Mouse (Mus musculus): ENCODE results near the gene Tmco4.

Tmco4 gene

GRCm38 (mm10) chr4:139091478-139092355 is 119.0 kb downstream of the Tmco4 start:
- no peak for DNase-seq (ENCODE audit: low read depth, low spot score)

DNA sequence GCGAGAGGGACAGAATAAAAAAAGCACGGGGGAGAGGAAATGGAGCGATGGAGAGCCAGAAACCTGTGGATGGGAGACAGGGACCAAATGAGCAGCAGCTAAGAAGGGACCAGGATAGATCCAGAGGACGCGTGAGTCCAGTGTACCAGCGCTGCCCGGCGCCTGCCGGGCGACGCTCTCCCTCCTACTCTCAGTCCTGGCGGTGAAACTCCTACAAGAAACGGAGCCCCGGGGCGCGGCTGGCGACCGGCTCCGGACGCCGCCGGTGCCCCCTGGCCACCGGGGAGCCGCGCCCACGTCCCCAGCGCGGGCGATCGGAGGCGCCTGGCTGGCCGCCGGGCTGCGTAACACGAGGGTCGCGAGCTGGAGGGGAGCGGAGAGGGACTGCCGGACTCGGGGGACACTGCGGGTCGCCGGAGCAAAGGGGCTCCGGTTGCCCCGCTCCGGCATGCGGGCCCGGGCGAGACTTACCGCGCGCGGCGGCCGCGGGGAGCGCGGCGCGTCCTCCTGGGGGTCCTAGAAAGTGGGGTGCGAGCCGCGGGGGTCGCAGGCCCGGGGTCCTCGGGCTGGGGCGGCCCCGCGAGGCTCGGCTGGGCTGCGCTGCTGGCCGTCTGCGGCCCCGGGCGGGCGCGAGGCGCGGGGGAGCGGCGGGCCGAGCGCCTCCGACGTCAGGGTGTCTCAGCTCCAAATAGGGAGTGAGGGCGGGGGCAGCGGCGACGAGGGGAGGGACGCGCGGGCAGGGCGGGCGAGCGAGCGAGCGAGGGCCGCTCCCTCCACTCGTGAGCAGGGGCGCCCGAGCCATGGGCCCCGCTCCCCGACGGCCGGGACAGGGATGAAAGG is 119.9 kb downstream of the Tmco4 start, which contains the start of gene Nbl1:
Gene Nbl1 (minus strand): TSS at position 638 of the 840 bp plus-strand sequence.
- DNase-seq (ENCODE audit: low read depth, low spot score) = no peak

DNA sequence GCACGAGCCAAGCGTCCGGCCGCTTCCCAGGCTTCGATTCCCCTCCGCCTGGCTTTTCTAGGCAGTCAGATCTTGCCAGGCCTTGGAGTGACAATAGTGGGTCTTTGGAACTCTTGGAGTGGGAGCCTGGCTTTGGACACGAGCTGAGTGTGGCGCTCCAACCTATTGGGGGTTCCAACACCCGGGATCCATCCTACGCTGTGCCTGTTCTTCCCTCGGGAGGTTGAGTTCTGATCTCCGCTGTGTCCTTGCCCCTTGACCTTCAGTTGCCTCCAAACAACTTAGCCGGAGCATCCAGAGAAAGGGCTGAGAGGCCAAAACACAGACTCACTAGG is 120.5 kb downstream of the Tmco4 start:
- DNase-seq (ENCODE audit: low read depth, low spot score) = no peak

DNA sequence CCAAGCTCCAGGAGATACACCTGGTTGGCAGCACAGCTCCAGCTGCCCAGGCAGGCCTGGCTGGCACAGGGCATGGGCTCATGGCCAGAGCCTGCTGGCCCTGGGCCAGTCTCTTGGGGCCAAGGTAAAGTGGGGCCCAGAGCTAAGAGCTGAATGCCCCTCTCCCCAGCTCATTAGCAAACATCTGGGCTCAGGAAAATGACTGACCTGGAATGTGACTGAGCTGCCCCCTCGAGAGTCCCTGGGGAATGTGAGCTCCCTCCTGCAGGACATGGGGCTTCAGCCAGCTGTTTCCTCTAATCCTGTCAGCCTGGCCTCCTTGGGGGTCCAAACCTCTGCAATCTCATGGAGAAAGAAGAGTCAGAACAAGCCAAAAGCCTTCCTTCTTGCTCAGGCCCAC is 122.7 kb downstream of the Tmco4 start:
- no peak for DNase-seq (ENCODE audit: low read depth, low spot score)

- DNase-seq (ENCODE audit: low read depth, low spot score) = no peak
These were observed 123.5 kb downstream of the Tmco4 start for GRCm38 (mm10) chr4:139096201-139096600.

- no peak for DNase-seq (ENCODE audit: low read depth, low spot score)
These were observed 127.6 kb downstream of the Tmco4 start for GRCm38 (mm10) chr4:139100326-139100725.

GRCm38 (mm10) chr4:139101546-139101945 is 128.9 kb downstream of the Tmco4 start:
- DNase-seq (ENCODE audit: low read depth, low spot score) = no peak

DNA sequence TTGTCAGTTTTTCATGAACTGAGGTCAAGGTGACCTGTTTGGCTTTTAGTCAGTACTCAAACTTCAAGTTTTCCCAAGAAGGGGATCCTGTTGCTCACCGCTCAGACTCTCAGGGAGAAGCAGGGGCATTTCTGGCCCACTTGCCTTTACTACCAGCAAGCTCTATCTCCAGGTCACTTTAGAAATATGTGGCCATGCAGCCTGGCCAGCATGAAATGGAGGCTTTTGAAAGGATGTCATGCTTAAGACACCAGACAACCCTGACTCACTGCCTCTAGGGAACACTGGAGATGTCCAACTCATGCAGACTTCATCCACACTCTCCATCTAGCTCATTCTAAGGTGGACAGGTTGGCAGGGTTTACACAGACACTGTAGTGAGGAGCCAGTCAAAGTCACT is 132.8 kb downstream of the Tmco4 start:
- no peak for DNase-seq (ENCODE audit: low read depth, low spot score)
